Mouse (Mus musculus): Measurements from ENCODE around the gene Trim8. TPM values are rescaled to one million over a fixed set of nuclear protein-coding genes. Genes with fewer than 3 reads are reported as not detected.

The Trim8 gene
- polyA plus RNA-seq, 1 experiment from 2014 or later = 34.1 TPM

DNA sequence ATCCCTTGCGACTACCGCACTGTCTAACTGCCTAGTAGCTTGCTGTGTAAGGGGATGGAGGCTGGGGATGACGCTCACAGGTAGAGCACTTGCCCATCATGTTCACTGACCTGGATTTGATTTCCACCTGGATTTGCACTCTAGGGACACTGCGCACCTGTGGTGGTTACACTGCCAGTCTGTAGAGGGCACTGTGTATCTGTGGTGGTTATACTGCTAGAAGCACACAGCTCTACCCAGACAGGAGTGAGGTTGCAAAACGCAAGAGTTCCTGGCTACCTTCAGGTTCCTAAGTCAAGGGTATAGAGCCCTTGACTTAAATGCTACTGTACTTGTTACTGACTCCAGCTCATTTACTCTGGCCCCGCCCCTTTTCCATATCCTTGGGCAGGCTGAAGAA lies 36.7 kb downstream of the Trim8 start:
- no peak overlapping the region for H3K4me3 ChIP-seq (ENCODE audit: low read depth, low read length)
- H3K9ac ChIP-seq (replicated peaks; ENCODE audit: low read depth) = no peak overlapping the region
- no peak overlapping the region for H3K4me2 ChIP-seq (replicated peaks; ENCODE audit: low read depth, low read length)
- WGBS = 75% methylated on average over 6 of the region's 6 CpGs
- TF ChIP-seq CTCF (IDR thresholded peaks at IDR 0.05) (peak; percentile 74), EP300 (IDR thresholded peaks at IDR 0.05) (no peak)
- H3K4me1 ChIP-seq (ENCODE audit: insufficient read depth, low read depth, low read length) = peaks cover 5% of the 10 kb centered on the region; the same call in 1 of the 2 replicates
- H3K27ac ChIP-seq (ENCODE audit: low read length) = no peak overlapping the region
- H3K9me3 ChIP-seq (ENCODE audit: low read length) = no peaks in the 10 kb centered on the region
- ATAC-seq (peak; percentile 86), DNase-seq (ENCODE audit: low spot score) (peak; percentile 79)
- no peaks in the 10 kb centered on the region for H3K27me3 ChIP-seq (replicated peaks; ENCODE audit: insufficient read depth, low read length)
- H3K36me3 ChIP-seq (ENCODE audit: insufficient read depth, low read length) = no peaks in the 10 kb centered on the region; the same call in 1 of the 2 replicates

- TF ChIP-seq CTCF (IDR thresholded peaks at IDR 0.05) = no peak
- no peak for TF ChIP-seq EP300 (IDR thresholded peaks at IDR 0.05)
- Histone ChIP-seq H3K27ac (ENCODE audit: low read length) (no peak overlapping the region), H3K4me3 (ENCODE audit: low read depth, low read length) (no peak overlapping the region), H3K36me3 (ENCODE audit: insufficient read depth, low read length) (no peaks in the 10 kb centered on the region), H3K27me3 (replicated peaks; ENCODE audit: insufficient read depth, low read length) (no peaks in the 10 kb centered on the region), H3K9ac (replicated peaks; ENCODE audit: low read depth) (no peak overlapping the region), H3K9me3 (ENCODE audit: low read length) (no peaks in the 10 kb centered on the region), H3K4me1 (ENCODE audit: insufficient read depth, low read depth, low read length) (peaks cover 4% of the 10 kb centered on the region; the same call in 1 of the 2 replicates), H3K4me2 (replicated peaks; ENCODE audit: low read depth, low read length) (no peak overlapping the region)
- 60% methylated on average over 8 of the region's 8 CpGs for WGBS
- no peak for ATAC-seq
- DNase-seq (ENCODE audit: low spot score) = no peak
Measured at GRCm38 (mm10) chr19:46542750-46543149, 41.2 kb downstream of the Trim8 start.

DNA sequence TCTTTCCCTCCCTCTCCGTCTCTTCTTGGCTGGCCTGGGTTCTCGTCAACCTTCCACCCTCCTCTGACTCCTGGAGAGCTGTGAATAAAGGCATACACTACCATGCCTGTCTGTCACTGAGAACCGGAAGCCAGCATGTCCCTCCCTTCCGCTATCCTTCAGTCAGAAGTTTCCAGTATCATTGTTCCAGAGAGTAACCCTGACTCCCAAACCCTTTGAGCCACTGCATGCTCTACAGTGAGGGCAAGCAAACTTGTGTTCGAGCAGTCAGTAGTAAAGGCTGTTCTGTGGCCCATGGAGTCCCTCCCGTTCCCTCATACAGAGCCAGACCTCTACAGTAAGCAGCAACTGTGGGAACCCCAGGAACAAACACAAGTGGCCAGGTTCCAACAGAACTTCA lies 46.1 kb downstream of the Trim8 start:
- H3K9ac ChIP-seq (replicated peaks; ENCODE audit: low read depth) = no peak overlapping the region
- ATAC-seq = peak; percentile 62
- no peaks in the 10 kb centered on the region for H3K36me3 ChIP-seq (ENCODE audit: insufficient read depth, low read length)

DNA sequence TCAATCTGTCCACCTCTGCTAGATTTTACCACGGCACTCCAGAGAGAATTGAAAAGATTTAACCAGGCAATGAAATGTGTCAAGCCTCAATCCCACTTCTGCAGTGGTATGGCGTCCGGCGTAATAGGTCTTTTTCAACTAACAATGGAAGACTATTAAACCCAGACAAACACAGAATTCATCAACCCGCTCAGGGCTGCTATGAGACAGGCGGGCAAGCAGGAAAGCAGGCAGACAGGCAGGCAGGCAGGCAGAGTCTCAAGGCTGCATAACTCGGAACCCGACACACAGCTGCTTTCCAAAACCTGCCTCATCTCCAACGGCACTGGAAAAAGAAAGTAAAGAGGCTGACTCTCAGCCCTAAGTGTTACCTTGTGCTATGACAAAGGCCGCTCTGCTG lies 46.6 kb downstream of the Trim8 start:
- Histone ChIP-seq H3K4me3 (ENCODE audit: low read depth, low read length) (no peak overlapping the region), H3K27me3 (replicated peaks; ENCODE audit: insufficient read depth, low read length) (no peaks in the 10 kb centered on the region), H3K36me3 (ENCODE audit: insufficient read depth, low read length) (no peaks in the 10 kb centered on the region), H3K4me2 (replicated peaks; ENCODE audit: low read depth, low read length) (no peak overlapping the region), H3K4me1 (ENCODE audit: insufficient read depth, low read depth, low read length) (peaks cover 4% of the 10 kb centered on the region; the same call in 1 of the 2 replicates), H3K9ac (replicated peaks; ENCODE audit: low read depth) (no peak overlapping the region), H3K27ac (ENCODE audit: low read length) (peak overlapping the region; percentile 32; the same call in 1 of the 2 replicates), H3K9me3 (ENCODE audit: low read length) (no peaks in the 10 kb centered on the region)
- DNase-seq (ENCODE audit: low spot score) = no peak
- WGBS = 71% methylated on average over 10 of the region's 10 CpGs
- ATAC-seq = no peak
- no peak for TF ChIP-seq EP300 (IDR thresholded peaks at IDR 0.05)
- TF ChIP-seq CTCF (IDR thresholded peaks at IDR 0.05) = no peak

More for the DNA sequence above, 46.1 kb downstream of the Trim8 start:
- no peaks in the 10 kb centered on the region for H3K27me3 ChIP-seq (replicated peaks; ENCODE audit: insufficient read depth, low read length)
- peak; percentile 32 for DNase-seq (ENCODE audit: low spot score)
- TF ChIP-seq CTCF (IDR thresholded peaks at IDR 0.05) = no peak
- TF ChIP-seq EP300 (IDR thresholded peaks at IDR 0.05) = no peak
- H3K27ac ChIP-seq (ENCODE audit: low read length) = peak overlapping the region; percentile 32; the same call in 1 of the 2 replicates
- H3K4me2 ChIP-seq (replicated peaks; ENCODE audit: low read depth, low read length) = no peak overlapping the region
- 57% methylated on average over 6 of the region's 6 CpGs for WGBS
- H3K4me3 ChIP-seq (ENCODE audit: low read depth, low read length) = no peak overlapping the region
- no peaks in the 10 kb centered on the region for H3K9me3 ChIP-seq (ENCODE audit: low read length)
- H3K4me1 ChIP-seq (ENCODE audit: insufficient read depth, low read depth, low read length) = peaks cover 4% of the 10 kb centered on the region; the same call in 1 of the 2 replicates

- Histone ChIP-seq H3K27me3 (replicated peaks; ENCODE audit: insufficient read depth, low read length) (no peaks in the 10 kb centered on the region), H3K9me3 (ENCODE audit: low read length) (no peaks in the 10 kb centered on the region), H3K4me2 (replicated peaks; ENCODE audit: low read depth, low read length) (no peak overlapping the region), H3K4me1 (ENCODE audit: insufficient read depth, low read depth, low read length) (peaks cover 4% of the 10 kb centered on the region; the same call in 1 of the 2 replicates), H3K4me3 (ENCODE audit: low read depth, low read length) (no peak overlapping the region), H3K9ac (replicated peaks; ENCODE audit: low read depth) (no peak overlapping the region), H3K36me3 (ENCODE audit: insufficient read depth, low read length) (no peaks in the 10 kb centered on the region), H3K27ac (ENCODE audit: low read length) (no peak overlapping the region)
- DNase-seq (ENCODE audit: low spot score) = no peak
- TF ChIP-seq CTCF (IDR thresholded peaks at IDR 0.05) = no peak
- no peak for TF ChIP-seq EP300 (IDR thresholded peaks at IDR 0.05)
- 84% methylated on average over 4 of the region's 4 CpGs for WGBS
- ATAC-seq = no peak
Measured at GRCm38 (mm10) chr19:46550385-46550784, 48.9 kb downstream of the Trim8 start.

DNA sequence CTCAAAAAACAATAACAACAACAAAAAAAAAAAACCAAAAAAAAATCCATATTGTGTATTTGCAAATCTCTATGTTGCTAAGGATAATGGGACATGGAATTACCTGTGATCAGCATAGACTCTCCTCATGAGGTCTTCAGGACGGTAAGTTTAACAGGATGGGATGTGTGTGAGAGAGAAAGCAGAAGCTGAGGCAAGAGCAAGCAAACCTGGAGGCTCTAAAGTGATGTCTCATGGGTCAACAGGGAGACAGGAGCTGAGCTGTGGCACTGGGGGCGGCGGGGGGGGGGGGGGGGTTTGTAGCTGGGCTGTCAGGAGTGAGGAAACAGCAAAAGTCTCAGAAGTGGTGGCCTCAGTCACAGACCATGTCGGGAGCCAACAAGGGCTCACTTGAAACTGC lies 51.0 kb downstream of the Trim8 start:
- H3K27ac ChIP-seq (ENCODE audit: low read length) = no peak overlapping the region
- H3K9me3 ChIP-seq (ENCODE audit: low read length) = no peaks in the 10 kb centered on the region
- DNase-seq (ENCODE audit: low spot score) (no peak), ATAC-seq (no peak)
- H3K27me3 ChIP-seq (replicated peaks; ENCODE audit: insufficient read depth, low read length) = no peaks in the 10 kb centered on the region
- H3K4me3 ChIP-seq (ENCODE audit: low read depth, low read length) = no peak overlapping the region
- H3K4me2 ChIP-seq (replicated peaks; ENCODE audit: low read depth, low read length) = no peak overlapping the region
- TF ChIP-seq CTCF (IDR thresholded peaks at IDR 0.05) (no peak), EP300 (IDR thresholded peaks at IDR 0.05) (no peak)
- no peaks in the 10 kb centered on the region for H3K4me1 ChIP-seq (ENCODE audit: insufficient read depth, low read depth, low read length)
- WGBS = 78% methylated on average over 3 of the region's 4 CpGs
- H3K36me3 ChIP-seq (ENCODE audit: insufficient read depth, low read length) = no peaks in the 10 kb centered on the region
- no peak overlapping the region for H3K9ac ChIP-seq (replicated peaks; ENCODE audit: low read depth)

DNA sequence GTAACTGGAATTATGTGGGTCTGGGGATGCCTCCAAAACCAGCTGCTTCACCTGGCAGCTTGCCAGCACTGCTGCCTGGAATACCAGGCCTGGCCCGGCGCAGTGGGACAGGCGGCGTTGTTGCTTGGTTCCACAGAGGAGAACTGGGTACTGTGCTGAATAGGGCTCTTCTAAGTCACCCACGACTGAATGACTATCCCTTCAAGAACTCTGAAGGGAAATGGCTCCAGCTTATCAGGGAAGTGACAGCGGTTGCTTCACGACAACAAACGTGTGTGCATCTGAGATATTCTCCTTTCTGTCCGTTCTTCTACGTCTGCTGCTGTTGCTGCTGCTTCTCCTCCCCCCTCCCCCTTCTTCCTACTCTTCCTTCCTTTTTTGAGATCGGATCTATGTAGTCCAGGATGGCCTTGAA lies 52.0 kb downstream of the Trim8 start:
- Histone ChIP-seq H3K27ac (ENCODE audit: low read length) (no peak overlapping the region), H3K9ac (replicated peaks; ENCODE audit: low read depth) (no peak overlapping the region), H3K4me1 (ENCODE audit: insufficient read depth, low read depth, low read length) (no peaks in the 10 kb centered on the region), H3K9me3 (ENCODE audit: low read length) (no peaks in the 10 kb centered on the region), H3K4me3 (ENCODE audit: low read depth, low read length) (no peak overlapping the region), H3K36me3 (ENCODE audit: insufficient read depth, low read length) (no peaks in the 10 kb centered on the region), H3K4me2 (replicated peaks; ENCODE audit: low read depth, low read length) (no peak overlapping the region), H3K27me3 (replicated peaks; ENCODE audit: insufficient read depth, low read length) (no peaks in the 10 kb centered on the region)
- peak; percentile 77 for ATAC-seq
- 36% methylated on average over 11 of the region's 11 CpGs for WGBS
- no peak for TF ChIP-seq CTCF (IDR thresholded peaks at IDR 0.05)
- no peak for TF ChIP-seq EP300 (IDR thresholded peaks at IDR 0.05)
- peak; percentile 73 for DNase-seq (ENCODE audit: low spot score)

All from lung, postnatal 0 days (tissue).